8 mouse cellular contexts compared by ENCODE assay signal in the genomic region with DNA sequence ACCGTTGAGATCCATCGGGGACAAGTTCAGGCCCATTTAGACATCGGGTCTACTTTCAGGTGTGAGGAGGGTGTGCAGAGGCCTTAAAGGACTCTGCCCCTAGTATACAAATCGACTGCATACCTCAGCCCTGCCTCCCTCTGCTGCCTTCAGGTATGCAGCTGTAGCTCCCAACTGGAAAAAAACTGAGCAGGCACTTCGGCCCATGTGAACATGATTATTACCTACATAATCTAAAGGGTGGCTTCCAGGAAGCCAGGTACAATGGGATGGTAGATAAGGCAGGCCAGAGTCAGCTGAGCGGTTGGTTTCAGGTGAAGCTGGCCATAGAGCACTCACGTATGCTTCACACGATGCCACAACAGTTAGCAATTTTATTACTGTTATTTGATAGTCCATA. TPM values are rescaled to one million over a fixed set of nuclear protein-coding genes. Genes with fewer than 3 reads are reported as not detected.
A peak's percentile ranks its signal among the peaks of the same experiment; 100 is the strongest.
DNase-seq lines count a peak whose midpoint lies in the region; ATAC-seq and TF ChIP-seq lines count a peak whose summit lies in the region.
"Not testable (repeated sequence)": the region's sequence is repeated elsewhere in the genome, so short reads cannot be mapped to it uniquely, and the experiment has no call there.

No protein-coding gene starts in this region.

- not testable (repeated sequence) for H3ac ChIP-seq in C2C12 (ENCODE audit: control insufficient read depth, insufficient read length, low read depth)

- H3K4me1 ChIP-seq in erythroblast, embryonic 14.5 days (ENCODE audit: control insufficient read depth), result peaks cover 50% of the 10 kb centered on the region
- H3K4me1 ChIP-seq in heart, embryonic 16.5 days (ENCODE audit: control insufficient read depth, insufficient read depth, low read length), result peaks cover 19% of the 10 kb centered on the region
- peaks cover 53% of the 10 kb centered on the region for H3K4me1 ChIP-seq in liver, embryonic 13.5 days (replicated peaks)
- H3K4me1 ChIP-seq in lung, embryonic 15.5 days, result peaks cover 18% of the 10 kb centered on the region
- not testable (repeated sequence) for H3K4me1 ChIP-seq in stomach, embryonic 16.5 days (ENCODE audit: control insufficient read depth, insufficient read depth, low read length)

- not testable (repeated sequence) for H3K27me3 ChIP-seq in C2C12 (ENCODE audit: control insufficient read depth, insufficient read depth, insufficient read length); erythroblast, embryonic 14.5 days (ENCODE audit: control insufficient read depth); heart, embryonic 16.5 days (ENCODE audit: control insufficient read depth, insufficient read depth, low read length); liver, embryonic 13.5 days; lung, embryonic 15.5 days; stomach, embryonic 16.5 days (ENCODE audit: control insufficient read depth, insufficient read depth, low read length)

- not testable (repeated sequence) for H3K27ac ChIP-seq in heart, embryonic 16.5 days (ENCODE audit: low read length); liver, embryonic 13.5 days; lung, embryonic 15.5 days; stomach, embryonic 16.5 days (ENCODE audit: low read length)

- H3K9ac ChIP-seq in heart, embryonic 16.5 days (ENCODE audit: low read length); lung, embryonic 15.5 days; stomach, embryonic 16.5 days (ENCODE audit: low read length): not testable (repeated sequence)
- peak overlapping the region; percentile 94; the same call in 1 of the 2 replicates for H3K9ac ChIP-seq in liver, embryonic 13.5 days

- H3K4me3 ChIP-seq in C2C12 (ENCODE audit: insufficient read depth, poor library complexity, severe bottlenecking), result peak overlapping the region; percentile 67
- peak overlapping the region; percentile 93 for H3K4me3 ChIP-seq in erythroblast, embryonic 14.5 days (replicated peaks)
- H3K4me3 ChIP-seq in heart, embryonic 16.5 days (ENCODE audit: low read length); lung, embryonic 15.5 days; stomach, embryonic 16.5 days (replicated peaks; ENCODE audit: low read length): not testable (repeated sequence)
- peak overlapping the region; percentile 86 for H3K4me3 ChIP-seq in liver, embryonic 13.5 days (replicated peaks)

- TF ChIP-seq CTCF in C2C12 (IDR thresholded peaks at IDR 0.05; ENCODE audit: control insufficient read depth, insufficient read depth, insufficient read length), result not testable (repeated sequence)

- peaks cover 70% of the 10 kb centered on the region for H3K79me2 ChIP-seq in C2C12 (ENCODE audit: control insufficient read depth, insufficient read depth)

- H3K36me3 ChIP-seq in C2C12 (ENCODE audit: control insufficient read depth, insufficient read depth), result peaks cover 26% of the 10 kb centered on the region
- H3K36me3 ChIP-seq in erythroblast, embryonic 14.5 days (ENCODE audit: control insufficient read depth), result peaks cover 23% of the 10 kb centered on the region
- not testable (repeated sequence) for H3K36me3 ChIP-seq in heart, embryonic 16.5 days (ENCODE audit: control insufficient read depth, insufficient read depth); liver, embryonic 13.5 days; lung, embryonic 15.5 days; stomach, embryonic 16.5 days (ENCODE audit: control insufficient read depth, insufficient read depth, low read length)

- H3K9me3 ChIP-seq in erythroblast, embryonic 14.5 days (ENCODE audit: control insufficient read depth, low read length); heart, embryonic 16.5 days (replicated peaks; ENCODE audit: control insufficient read depth, low read length); liver, embryonic 13.5 days (replicated peaks); lung, embryonic 15.5 days; stomach, embryonic 16.5 days (replicated peaks; ENCODE audit: control insufficient read depth, low read length): not testable (repeated sequence)

- H3K4me2 ChIP-seq in heart, embryonic 16.5 days (ENCODE audit: low read depth, low read length), result peak overlapping the region; percentile 70
- H3K4me2 ChIP-seq in liver, embryonic 13.5 days, result peak overlapping the region; percentile 90
- peak overlapping the region; percentile 73; the same call in 1 of the 2 replicates for H3K4me2 ChIP-seq in lung, embryonic 15.5 days
- peak overlapping the region; percentile 96 for H3K4me2 ChIP-seq in stomach, embryonic 16.5 days (ENCODE audit: low read depth, low read length)

- peaks cover 62% of the 10 kb centered on the region for H3K79me3 ChIP-seq in C2C12 (ENCODE audit: low read depth)

- DNase-seq in kidney, adult 11 months, result peak; percentile 51
- peak; percentile 32 to 56 for DNase-seq in kidney, postnatal 25 days
- DNase-seq in liver, embryonic 13.5 days, result not testable (repeated sequence)

- ATAC-seq in heart, embryonic 16.5 days (replicated peaks; ENCODE audit: extremely low read depth, insufficient read depth, low FRiP score); liver, embryonic 13.5 days (ENCODE audit: low read depth); lung, embryonic 15.5 days (ENCODE audit: borderline replicate concordance, extremely low read depth, low FRiP score, low TSS enrichment); stomach, embryonic 16.5 days (ENCODE audit: insufficient read depth, low FRiP score): not testable (repeated sequence)

- WGBS in heart, embryonic 16.5 days, result 85% methylated on average over 8 of the region's 8 CpGs
- 80% methylated on average over 8 of the region's 8 CpGs for WGBS in liver, embryonic 13.5 days (ENCODE audit: insufficient replicate concordance)
- 84% methylated on average over 8 of the region's 8 CpGs for WGBS in lung, embryonic 15.5 days
- 70% methylated on average over 7 of the region's 8 CpGs for WGBS in stomach, embryonic 16.5 days

RNA-seq across cellular contexts. Expression of gene Pacsin2, which starts 2.1 kb away (rescaled TPM):
- 101 TPM for polyA plus RNA-seq in C2C12 (2012; fragmentation: generic; extraction: Trizol)
- polyA plus RNA-seq in erythroblast, embryonic 14.5 days (2012), result 8.8 and 13.2 TPM in 2 replicates
- polyA plus RNA-seq in heart, embryonic 16.5 days (2015; fragmentation: Nextera tagmentation; extraction: Ambion mirVana), result 73.3 and 74.2 TPM in 2 replicates
- 45.0 and 58.2 TPM in 2 replicates for polyA plus RNA-seq in liver, embryonic 13.5 days (2015; fragmentation: Nextera tagmentation; extraction: Ambion mirVana)
- 68.1 and 70.9 TPM in 2 replicates for polyA plus RNA-seq in lung, embryonic 15.5 days (2015; fragmentation: Nextera tagmentation; extraction: Ambion mirVana)
- polyA plus RNA-seq in stomach, embryonic 16.5 days (2015; fragmentation: Nextera tagmentation; extraction: Ambion mirVana), result 64.5 and 67.9 TPM in 2 replicates

RNA-seq across cellular contexts. Expression of gene Ttll1, which starts 48.3 kb away (rescaled TPM):
- 28.5 TPM for polyA plus RNA-seq in C2C12 (2012; fragmentation: generic; extraction: Trizol)
- 0.13 TPM in 2 replicates for polyA plus RNA-seq in erythroblast, embryonic 14.5 days (2012)
- 23.9 and 24.1 TPM in 2 replicates for polyA plus RNA-seq in heart, embryonic 16.5 days (2015; fragmentation: Nextera tagmentation; extraction: Ambion mirVana)
- 7.2 and 7.4 TPM in 2 replicates for polyA plus RNA-seq in liver, embryonic 13.5 days (2015; fragmentation: Nextera tagmentation; extraction: Ambion mirVana)
- polyA plus RNA-seq in lung, embryonic 15.5 days (2015; fragmentation: Nextera tagmentation; extraction: Ambion mirVana), result 21.0 and 23.1 TPM in 2 replicates
- polyA plus RNA-seq in stomach, embryonic 16.5 days (2015; fragmentation: Nextera tagmentation; extraction: Ambion mirVana), result 20.9 and 21.0 TPM in 2 replicates
